Mouse (Mus musculus) limb, embryonic 13.5 days (tissue): ENCODE measurements around the gene Gm5868. TPM values are rescaled to one million over a fixed set of nuclear protein-coding genes. Genes with fewer than 3 reads are reported as not detected.

Experiments used
- polyA plus RNA-seq: library from polyadenylated mRNA; unstranded; fragments of >200 nt; fragmentation: Nextera tagmentation; extraction: Ambion mirVana; gene quantifications from 2 replicates; pipeline ENCODE4 v1.2.1, GENCODE M21; 2015

Gm5868 gene
- polyA plus RNA-seq, 1 experiment from 2014 or later: 0.71 TPM

Other genes starting within 250 kb of the Gm5868 start
- 4.0 and 4.5 TPM in 2 replicates for gene Corin, start 83.1 kb downstream of the Gm5868 start, polyA plus RNA-seq
- 19.2 TPM in 2 replicates for gene Nfxl1, start 27.9 kb downstream of the Gm5868 start, polyA plus RNA-seq
- 0.84 and 1.9 TPM in 2 replicates for gene Zar1, start 6.3 kb downstream of the Gm5868 start, polyA plus RNA-seq
- gene Cnga1, start 56.7 kb upstream of the Gm5868 start, polyA plus RNA-seq: not detected in 2 replicates
- 3.7 and 4.0 TPM in 2 replicates for gene Nipal1, start 60.2 kb upstream of the Gm5868 start, polyA plus RNA-seq
- 0.11 and 0.18 TPM in 2 replicates for gene Txk, start 165.2 kb upstream of the Gm5868 start, polyA plus RNA-seq